Mouse (Mus musculus): ENCODE results near the gene Ppm1j. TPM values are rescaled to one million over a fixed set of nuclear protein-coding genes. Genes with fewer than 3 reads are reported as not detected.

Gene Ppm1j
- total and polyA plus RNA-seq, 2 experiments = 0.28 to 1.4 TPM

DNA sequence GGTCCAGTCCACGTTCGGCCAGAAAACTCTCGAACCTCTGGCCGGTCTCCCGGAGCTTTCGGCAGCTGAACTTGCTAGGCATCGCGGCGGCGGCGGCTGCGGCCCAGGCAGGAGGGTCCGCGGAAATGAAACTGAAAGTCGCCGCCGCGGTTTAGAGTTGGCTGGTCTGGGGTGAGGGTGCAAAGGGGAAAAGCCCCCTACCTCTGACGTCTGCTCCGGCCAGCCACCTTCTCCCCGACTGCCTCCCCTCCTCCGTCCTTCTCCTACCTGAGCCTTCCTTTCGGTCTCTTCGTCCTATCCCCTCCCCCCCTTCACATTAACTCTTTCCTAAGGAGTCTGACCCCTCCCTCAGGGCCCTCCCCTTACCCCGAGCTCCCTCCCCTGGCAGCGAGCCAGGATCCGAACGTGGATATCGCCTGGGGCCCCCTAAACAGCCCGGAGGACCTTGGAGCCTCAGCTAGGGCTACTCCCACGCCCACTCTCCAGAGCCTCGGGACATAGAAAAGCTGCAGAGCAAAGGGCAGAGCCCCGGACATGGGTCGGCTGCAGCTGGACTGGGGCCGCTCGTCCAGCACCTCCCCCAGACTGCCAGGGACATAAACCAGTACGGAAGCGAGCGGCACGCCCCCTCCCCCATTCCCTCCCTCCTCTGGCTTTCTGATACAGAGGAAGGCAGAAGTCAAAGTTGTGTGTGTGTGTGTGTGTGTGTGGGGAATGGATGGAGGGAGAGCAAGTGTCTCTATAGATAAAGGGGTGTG lies 37.3 kb downstream of the Ppm1j start, which contains the start of gene Mov10:
Gene Mov10 (minus strand): TSS at position 573 of the 758 bp plus-strand sequence.
- peak within 1 kb of the TSS; percentile 74 for H3K27ac ChIP-seq (replicated peaks; ENCODE audit: insufficient read depth, low read depth, low read length)
- under 1% methylated on average over 40 of the region's 40 CpGs for WGBS
- no peak for TF ChIP-seq CTCF (IDR thresholded peaks at IDR 0.05; ENCODE audit: low read depth, low read length)
- 0 out of 2 replicates have a peak, but pooled peaks have one; percentile 17 for TF ChIP-seq POLR2A (IDR thresholded peaks at IDR 0.05; ENCODE audit: extremely low read depth, insufficient read depth, low read length)
- peaks cover 6% of the 10 kb centered on the region for H3K36me3 ChIP-seq (ENCODE audit: control insufficient read depth, insufficient read depth, low read length)
- H3K4me3 ChIP-seq (ENCODE audit: insufficient read depth, low read depth, low read length) = peak within 1 kb of the TSS; percentile 94
- no peaks in the 10 kb centered on the region for H3K27me3 ChIP-seq (ENCODE audit: control insufficient read depth, insufficient read depth, low read length)
- H3K79me2 ChIP-seq (ENCODE audit: control insufficient read depth, insufficient read depth, low read length) = peaks cover 8% of the 10 kb centered on the region; the same call in 1 of the 2 replicates
- peak within 1 kb of the TSS; percentile 92 for H3K9ac ChIP-seq (ENCODE audit: low read depth, low read length)
- DNase-seq (ENCODE audit: extremely low read depth, low read depth, low spot score) = peak; percentile 73
- H3K4me1 ChIP-seq (ENCODE audit: control insufficient read depth, insufficient read depth, low read length) = peaks cover 8% of the 10 kb centered on the region; the same call in 1 of the 2 replicates

DNA sequence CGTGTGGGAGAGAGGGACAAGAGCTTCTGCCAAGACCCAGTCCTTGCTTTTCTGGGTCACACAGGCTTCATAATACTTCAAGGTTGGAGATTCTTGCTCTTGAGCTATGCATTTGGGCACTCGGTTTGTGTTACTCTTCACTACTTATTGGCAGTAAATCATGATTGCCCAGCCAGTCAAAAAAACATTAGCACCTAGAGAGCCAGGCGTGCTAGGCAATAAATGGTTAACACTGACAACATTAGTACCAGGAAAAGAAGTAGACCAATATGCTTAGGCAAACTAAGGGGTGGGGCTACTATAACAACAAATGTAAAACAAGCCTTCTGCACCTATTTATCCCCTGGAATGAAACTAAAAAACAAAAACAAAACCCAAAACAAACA lies 37.9 kb downstream of the Ppm1j start:
- Histone ChIP-seq H3K79me2 (ENCODE audit: control insufficient read depth, insufficient read depth, low read length) (peaks cover 8% of the 10 kb centered on the region; the same call in 1 of the 2 replicates), H3K27me3 (ENCODE audit: control insufficient read depth, insufficient read depth, low read length) (no peaks in the 10 kb centered on the region), H3K4me1 (ENCODE audit: control insufficient read depth, insufficient read depth, low read length) (peaks cover 8% of the 10 kb centered on the region; the same call in 1 of the 2 replicates), H3K4me3 (ENCODE audit: insufficient read depth, low read depth, low read length) (peak overlapping the region; percentile 94), H3K9ac (ENCODE audit: low read depth, low read length) (peak overlapping the region; percentile 92), H3K27ac (replicated peaks; ENCODE audit: insufficient read depth, low read depth, low read length) (peak overlapping the region; percentile 74), H3K36me3 (ENCODE audit: control insufficient read depth, insufficient read depth, low read length) (peaks cover 6% of the 10 kb centered on the region)
- 3% methylated on average over 3 of the region's 3 CpGs for WGBS
- DNase-seq (ENCODE audit: extremely low read depth, low read depth, low spot score) = no peak
- TF ChIP-seq CTCF (IDR thresholded peaks at IDR 0.05; ENCODE audit: low read depth, low read length) = no peak
- no peak for TF ChIP-seq POLR2A (IDR thresholded peaks at IDR 0.05; ENCODE audit: extremely low read depth, insufficient read depth, low read length)

DNA sequence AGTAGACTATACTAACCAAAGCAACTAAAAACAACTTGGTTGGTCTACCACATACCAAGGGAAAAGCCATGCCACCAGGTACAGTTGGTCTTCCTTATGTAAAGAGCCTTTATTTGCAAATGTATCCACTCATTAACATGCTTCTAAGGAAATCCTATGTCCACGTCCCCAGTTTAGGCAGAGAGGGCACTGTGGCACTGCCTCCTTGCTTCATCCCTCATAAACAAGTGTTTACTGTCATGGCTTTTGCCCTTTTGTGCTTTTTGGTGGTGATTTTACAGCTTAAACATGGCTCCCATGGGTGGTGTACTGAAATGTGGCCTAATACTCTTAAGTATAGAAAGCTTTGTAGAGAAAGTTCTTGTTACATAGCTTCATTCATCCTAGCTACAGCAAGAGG lies 39.6 kb downstream of the Ppm1j start:
- H3K27me3 ChIP-seq (ENCODE audit: control insufficient read depth, insufficient read depth, low read length) = no peaks in the 10 kb centered on the region
- 82% methylated on average over 1 of the region's 1 CpGs for WGBS
- no peak overlapping the region for H3K9ac ChIP-seq (ENCODE audit: low read depth, low read length)
- H3K27ac ChIP-seq (replicated peaks; ENCODE audit: insufficient read depth, low read depth, low read length) = no peak overlapping the region
- DNase-seq (ENCODE audit: extremely low read depth, low read depth, low spot score) = no peak
- H3K4me1 ChIP-seq (ENCODE audit: control insufficient read depth, insufficient read depth, low read length) = peaks cover 8% of the 10 kb centered on the region; the same call in 1 of the 2 replicates
- H3K4me3 ChIP-seq (ENCODE audit: insufficient read depth, low read depth, low read length) = no peak overlapping the region
- TF ChIP-seq CTCF (IDR thresholded peaks at IDR 0.05; ENCODE audit: low read depth, low read length) (no peak), POLR2A (IDR thresholded peaks at IDR 0.05; ENCODE audit: extremely low read depth, insufficient read depth, low read length) (no peak)
- H3K36me3 ChIP-seq (ENCODE audit: control insufficient read depth, insufficient read depth, low read length) = peaks cover 7% of the 10 kb centered on the region
- H3K79me2 ChIP-seq (ENCODE audit: control insufficient read depth, insufficient read depth, low read length) = peaks cover 5% of the 10 kb centered on the region; the same call in 1 of the 2 replicates

DNA sequence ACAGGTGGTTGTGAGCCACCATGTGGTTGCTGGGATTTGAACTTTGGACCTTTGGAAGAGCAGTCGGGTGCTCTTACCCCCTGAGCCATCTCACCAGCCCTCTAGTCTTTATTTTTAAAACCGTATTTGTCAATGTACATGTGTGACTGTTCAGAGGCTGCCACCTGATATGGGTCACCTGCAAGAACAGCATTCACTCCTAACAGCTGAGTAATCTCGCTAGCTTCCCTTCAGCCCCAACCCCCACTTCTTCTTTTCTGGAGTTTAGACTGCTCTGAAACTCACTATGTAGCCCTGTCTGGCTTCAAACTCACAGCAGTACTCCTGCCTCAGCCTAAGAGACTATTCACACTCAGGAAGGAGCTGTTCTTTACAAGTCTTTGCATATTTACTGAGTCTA lies 41.6 kb downstream of the Ppm1j start:
- H3K27ac ChIP-seq (replicated peaks; ENCODE audit: insufficient read depth, low read depth, low read length) = no peak overlapping the region
- 53% methylated on average over 3 of the region's 3 CpGs for WGBS
- peaks cover 6% of the 10 kb centered on the region; the same call in 1 of the 2 replicates for H3K4me1 ChIP-seq (ENCODE audit: control insufficient read depth, insufficient read depth, low read length)
- no peaks in the 10 kb centered on the region for H3K79me2 ChIP-seq (ENCODE audit: control insufficient read depth, insufficient read depth, low read length)
- H3K36me3 ChIP-seq (ENCODE audit: control insufficient read depth, insufficient read depth, low read length) = peaks cover 15% of the 10 kb centered on the region
- no peak for DNase-seq (ENCODE audit: extremely low read depth, low read depth, low spot score)
- no peak overlapping the region for H3K4me3 ChIP-seq (ENCODE audit: insufficient read depth, low read depth, low read length)
- TF ChIP-seq CTCF (IDR thresholded peaks at IDR 0.05; ENCODE audit: low read depth, low read length) (no peak), POLR2A (IDR thresholded peaks at IDR 0.05; ENCODE audit: extremely low read depth, insufficient read depth, low read length) (no peak)
- H3K27me3 ChIP-seq (ENCODE audit: control insufficient read depth, insufficient read depth, low read length) = no peaks in the 10 kb centered on the region
- no peak overlapping the region for H3K9ac ChIP-seq (ENCODE audit: low read depth, low read length)

Other genes starting within 250 kb of the Ppm1j start
- gene Slc16a1, start 142.4 kb upstream of the Ppm1j start, total RNA-seq (2014; rRNA removed) = 34.2 and 41.3 TPM in 2 replicates
- 30.8 and 35.4 TPM in 2 replicates for gene Slc16a1, start 142.4 kb upstream of the Ppm1j start, polyA plus RNA-seq (2012; rRNA removed)
- under 0.01 and 0.07 TPM in 2 replicates for gene Fam19a3, start 784 bp downstream of the Ppm1j start, total RNA-seq (2014; rRNA removed)
- gene Fam19a3, start 784 bp downstream of the Ppm1j start, polyA plus RNA-seq (2012; rRNA removed) = 0.04 and 0.05 TPM in 2 replicates
- gene Rhoc, start 7.3 kb downstream of the Ppm1j start, total RNA-seq (2014; rRNA removed) = 10.0 and 15.5 TPM in 2 replicates
- gene Rhoc, start 7.3 kb downstream of the Ppm1j start, polyA plus RNA-seq (2012; rRNA removed) = 9.1 and 11.7 TPM in 2 replicates
- gene Mov10, start 37.5 kb downstream of the Ppm1j start, total RNA-seq (2014; rRNA removed) = 9.3 and 12.4 TPM in 2 replicates
- 11.6 and 15.9 TPM in 2 replicates for gene Mov10, start 37.5 kb downstream of the Ppm1j start, polyA plus RNA-seq (2012; rRNA removed)
- gene St7l, start 82.9 kb downstream of the Ppm1j start, total RNA-seq (2014; rRNA removed) = 30.5 and 39.8 TPM in 2 replicates
- gene St7l, start 82.9 kb downstream of the Ppm1j start, polyA plus RNA-seq (2012; rRNA removed) = 5.4 and 7.5 TPM in 2 replicates
- 29.1 and 30.1 TPM in 2 replicates for gene Capza1, start 83.4 kb downstream of the Ppm1j start, total RNA-seq (2014; rRNA removed)
- 8.1 and 8.4 TPM in 2 replicates for gene Capza1, start 83.4 kb downstream of the Ppm1j start, polyA plus RNA-seq (2012; rRNA removed)
- 0.09 and 0.20 TPM in 2 replicates for gene Wnt2b, start 180.9 kb downstream of the Ppm1j start, total RNA-seq (2014; rRNA removed)
- 0.11 and 0.25 TPM in 2 replicates for gene Wnt2b, start 180.9 kb downstream of the Ppm1j start, polyA plus RNA-seq (2012; rRNA removed)

Data from liver, adult 2 months (tissue).